Mouse (Mus musculus): ENCODE measurements around the gene Atg4b. TPM values are rescaled to one million over a fixed set of nuclear protein-coding genes. Genes with fewer than 3 reads are reported as not detected.

Atg4b gene
- polyA plus RNA-seq, 1 experiment from 2014 or later, result 104 TPM

GRCm38 (mm10) chr1:93810011-93810410 lies 58.7 kb downstream of the Atg4b start:
- H3K4me1 ChIP-seq (ENCODE audit: control insufficient read depth, insufficient read depth, low read length), result no peaks in the 10 kb centered on the region; the same call in 1 of the 2 replicates
- no peak for DNase-seq (ENCODE audit: low spot score)
- ATAC-seq (ENCODE audit: insufficient number of reproducible peaks, low FRiP score, low TSS enrichment, low read depth), result no peak
- no peaks in the 10 kb centered on the region for H3K27me3 ChIP-seq (ENCODE audit: control insufficient read depth, insufficient read depth, low read length)
- no peak overlapping the region for H3K27ac ChIP-seq (replicated peaks; ENCODE audit: low read depth, low read length)
- no peak overlapping the region for H3K4me3 ChIP-seq (ENCODE audit: low read depth, low read length)
- no peaks in the 10 kb centered on the region for H3K9me3 ChIP-seq (ENCODE audit: control insufficient read depth, low read length)
- 92% methylated on average over 3 of the region's 3 CpGs for WGBS
- no peak overlapping the region for H3K4me2 ChIP-seq (ENCODE audit: low read depth, severe bottlenecking)
- peaks cover 37% of the 10 kb centered on the region for H3K36me3 ChIP-seq (ENCODE audit: control insufficient read depth, insufficient read depth, low read length)
- H3K9ac ChIP-seq (ENCODE audit: low read length), result no peak overlapping the region

- DNase-seq (ENCODE audit: low spot score), result no peak
- H3K4me1 ChIP-seq (ENCODE audit: control insufficient read depth, insufficient read depth, low read length), result no peaks in the 10 kb centered on the region
- no peaks in the 10 kb centered on the region for H3K9me3 ChIP-seq (ENCODE audit: control insufficient read depth, low read length)
- no peak overlapping the region for H3K4me2 ChIP-seq (ENCODE audit: low read depth, severe bottlenecking)
- H3K27me3 ChIP-seq (ENCODE audit: control insufficient read depth, insufficient read depth, low read length), result no peaks in the 10 kb centered on the region
- H3K36me3 ChIP-seq (ENCODE audit: control insufficient read depth, insufficient read depth, low read length), result peaks cover 44% of the 10 kb centered on the region
- H3K9ac ChIP-seq (ENCODE audit: low read length), result no peak overlapping the region
- ATAC-seq (ENCODE audit: insufficient number of reproducible peaks, low FRiP score, low TSS enrichment, low read depth), result no peak
- no peak overlapping the region for H3K4me3 ChIP-seq (ENCODE audit: low read depth, low read length)
- no peak overlapping the region for H3K27ac ChIP-seq (replicated peaks; ENCODE audit: low read depth, low read length)
- 90% methylated on average over 8 of the region's 8 CpGs for WGBS
Measured at GRCm38 (mm10) chr1:93811495-93812039, 60.3 kb downstream of the Atg4b start.

- H3K9ac ChIP-seq (ENCODE audit: low read length), result no peak overlapping the region
- H3K27ac ChIP-seq (replicated peaks; ENCODE audit: low read depth, low read length), result no peak overlapping the region
- 95% methylated on average over 8 of the region's 8 CpGs for WGBS
- H3K9me3 ChIP-seq (ENCODE audit: control insufficient read depth, low read length), result no peaks in the 10 kb centered on the region
- H3K27me3 ChIP-seq (ENCODE audit: control insufficient read depth, insufficient read depth, low read length), result no peaks in the 10 kb centered on the region
- DNase-seq (ENCODE audit: low spot score) (no peak), ATAC-seq (ENCODE audit: insufficient number of reproducible peaks, low FRiP score, low TSS enrichment, low read depth) (no peak)
- peaks cover 44% of the 10 kb centered on the region for H3K36me3 ChIP-seq (ENCODE audit: control insufficient read depth, insufficient read depth, low read length)
- H3K4me2 ChIP-seq (ENCODE audit: low read depth, severe bottlenecking), result no peak overlapping the region
- no peak overlapping the region for H3K4me3 ChIP-seq (ENCODE audit: low read depth, low read length)
- no peaks in the 10 kb centered on the region for H3K4me1 ChIP-seq (ENCODE audit: control insufficient read depth, insufficient read depth, low read length)
Measured at GRCm38 (mm10) chr1:93817823-93818532, 66.7 kb downstream of the Atg4b start.

- no peak overlapping the region for H3K4me3 ChIP-seq (ENCODE audit: low read depth, low read length)
- no peak overlapping the region for H3K27ac ChIP-seq (replicated peaks; ENCODE audit: low read depth, low read length)
- no peak overlapping the region for H3K4me2 ChIP-seq (ENCODE audit: low read depth, severe bottlenecking)
- DNase-seq (ENCODE audit: low spot score) (no peak), ATAC-seq (ENCODE audit: insufficient number of reproducible peaks, low FRiP score, low TSS enrichment, low read depth) (no peak)
- no peak overlapping the region for H3K9ac ChIP-seq (ENCODE audit: low read length)
- peaks cover 39% of the 10 kb centered on the region for H3K36me3 ChIP-seq (ENCODE audit: control insufficient read depth, insufficient read depth, low read length)
- no peaks in the 10 kb centered on the region for H3K27me3 ChIP-seq (ENCODE audit: control insufficient read depth, insufficient read depth, low read length)
- no peaks in the 10 kb centered on the region for H3K9me3 ChIP-seq (ENCODE audit: control insufficient read depth, low read length)
- H3K4me1 ChIP-seq (ENCODE audit: control insufficient read depth, insufficient read depth, low read length), result no peaks in the 10 kb centered on the region
- 93% methylated on average over 7 of the region's 7 CpGs for WGBS
Measured at GRCm38 (mm10) chr1:93818722-93819121, 67.4 kb downstream of the Atg4b start.

- DNase-seq (ENCODE audit: low spot score) (no peak), ATAC-seq (ENCODE audit: insufficient number of reproducible peaks, low FRiP score, low TSS enrichment, low read depth) (no peak)
- Histone ChIP-seq H3K36me3 (ENCODE audit: control insufficient read depth, insufficient read depth, low read length) (peaks cover 6% of the 10 kb centered on the region; the same call in 1 of the 2 replicates), H3K27ac (replicated peaks; ENCODE audit: low read depth, low read length) (no peak overlapping the region), H3K9me3 (ENCODE audit: control insufficient read depth, low read length) (no peaks in the 10 kb centered on the region), H3K4me3 (ENCODE audit: low read depth, low read length) (no peak overlapping the region), H3K27me3 (ENCODE audit: control insufficient read depth, insufficient read depth, low read length) (no peaks in the 10 kb centered on the region), H3K4me2 (ENCODE audit: low read depth, severe bottlenecking) (no peak overlapping the region; the same call in 1 of the 2 replicates), H3K9ac (ENCODE audit: low read length) (no peak overlapping the region), H3K4me1 (ENCODE audit: control insufficient read depth, insufficient read depth, low read length) (0 out of 2 replicates have a peak, but pooled peaks cover 6% of the 10 kb centered on the region)
- WGBS, result 82% methylated on average over 3 of the region's 3 CpGs
Measured at GRCm38 (mm10) chr1:93823796-93824495, 72.6 kb downstream of the Atg4b start.

- Histone ChIP-seq H3K36me3 (ENCODE audit: control insufficient read depth, insufficient read depth, low read length) (peaks cover 4% of the 10 kb centered on the region; the same call in 1 of the 2 replicates), H3K9ac (ENCODE audit: low read length) (peak within 1 kb of the TSS; percentile 76), H3K27me3 (ENCODE audit: control insufficient read depth, insufficient read depth, low read length) (no peaks in the 10 kb centered on the region), H3K4me3 (ENCODE audit: low read depth, low read length) (peak within 1 kb of the TSS; percentile 50), H3K4me2 (ENCODE audit: low read depth, severe bottlenecking) (peak within 1 kb of the TSS; percentile 80), H3K4me1 (ENCODE audit: control insufficient read depth, insufficient read depth, low read length) (0 out of 2 replicates have a peak, but pooled peaks cover 6% of the 10 kb centered on the region), H3K27ac (replicated peaks; ENCODE audit: low read depth, low read length) (peak within 1 kb of the TSS; percentile 84), H3K9me3 (ENCODE audit: control insufficient read depth, low read length) (no peaks in the 10 kb centered on the region)
- DNase-seq (ENCODE audit: low spot score) (no peak), ATAC-seq (ENCODE audit: insufficient number of reproducible peaks, low FRiP score, low TSS enrichment, low read depth) (peak; percentile 5; the same call in 1 of the 2 replicates)
- 9% methylated on average over 10 of the region's 10 CpGs for whole genome bisulfite sequencing
Measured at GRCm38 (mm10) chr1:93824609-93825008, 73.3 kb downstream of the Atg4b start, which contains the start of gene D2hgdh. D2hgdh (plus strand) TSS chr1:93824909.

- Histone ChIP-seq H3K36me3 (ENCODE audit: control insufficient read depth, insufficient read depth, low read length) (0 out of 2 replicates have a peak, but pooled peaks cover 2% of the 10 kb centered on the region), H3K4me3 (ENCODE audit: low read depth, low read length) (peak overlapping the region; percentile 50), H3K9me3 (ENCODE audit: control insufficient read depth, low read length) (no peaks in the 10 kb centered on the region), H3K4me2 (ENCODE audit: low read depth, severe bottlenecking) (peak overlapping the region; percentile 80), H3K27me3 (ENCODE audit: control insufficient read depth, insufficient read depth, low read length) (no peaks in the 10 kb centered on the region), H3K9ac (ENCODE audit: low read length) (peak overlapping the region; percentile 76), H3K27ac (replicated peaks; ENCODE audit: low read depth, low read length) (peak overlapping the region; percentile 84), H3K4me1 (ENCODE audit: control insufficient read depth, insufficient read depth, low read length) (0 out of 2 replicates have a peak, but pooled peaks cover 6% of the 10 kb centered on the region)
- DNase-seq (ENCODE audit: low spot score) (peak; percentile 93), ATAC-seq (ENCODE audit: insufficient number of reproducible peaks, low FRiP score, low TSS enrichment, low read depth) (peak; percentile 96)
- WGBS, result under 1% methylated on average over 30 of the region's 30 CpGs
Measured at GRCm38 (mm10) chr1:93825105-93825674, 73.9 kb downstream of the Atg4b start.

Measured in limb, embryonic 11.5 days (tissue).